Mouse (Mus musculus) kidney, embryonic 15.5 days (tissue): ENCODE measurements around the gene Gm7735. TPM values are rescaled to one million over a fixed set of nuclear protein-coding genes. Genes with fewer than 3 reads are reported as not detected.
"Not testable (repeated sequence)": the region's sequence is repeated elsewhere in the genome, so short reads cannot be mapped to it uniquely, and the experiment has no call there.

Source experiments
- ATAC-seq: fragments of 200-750 bp; cut with Nextera tagmentation; replicated peaks from 2 replicates; pipeline ENCODE4 v1.8.0; 2017; ENCODE audit warnings: moderate TSS enrichment; ENCODE audit not compliant: low FRiP score
- H3K27ac ChIP-seq: fragments of 300-500 bp; sonication (generic); 2 replicates; pipeline ENCODE4 v1.5.1; 2015; ENCODE audit warnings: mild to moderate bottlenecking, inconsistent platforms
- H3K27me3 ChIP-seq: fragments of 300-500 bp; sonication (generic); 2 replicates; pipeline ENCODE4 v1.6.1; 2015; ENCODE audit warnings: inconsistent platforms
- H3K36me3 ChIP-seq: fragments of 300-500 bp; sonication (generic); 2 replicates; pipeline ENCODE4 v1.6.1; 2015; ENCODE audit warnings: inconsistent platforms
- H3K4me1 ChIP-seq: fragments of 300-500 bp; sonication (generic); 2 replicates; pipeline ENCODE4 v1.6.1; 2015; ENCODE audit warnings: inconsistent platforms
- H3K4me2 ChIP-seq: fragments of 300-500 bp; sonication (generic); 2 replicates; pipeline ENCODE4 v1.6.1; 2015; ENCODE audit warnings: moderate library complexity, mild to moderate bottlenecking, inconsistent platforms
- H3K4me3 ChIP-seq: fragments of 300-500 bp; sonication (generic); replicated peaks from 2 replicates; pipeline ENCODE4 v1.5.1; 2015; ENCODE audit warnings: mild to moderate bottlenecking, inconsistent platforms
- H3K9ac ChIP-seq: fragments of 300-500 bp; sonication (generic); 2 replicates; pipeline ENCODE4 v1.6.1; 2015; ENCODE audit warnings: mild to moderate bottlenecking, inconsistent platforms
- H3K9me3 ChIP-seq: fragments of 300-500 bp; sonication (generic); replicated peaks from 2 replicates; pipeline ENCODE4 v1.6.1; 2016; ENCODE audit warnings: inconsistent platforms
- WGBS: fragments of 180-500 bp; shearing (Covaris S2); methylation state at CpG from one replicate; pipeline ENCODE4 v1.1.7; 2015; ENCODE audit warnings: mixed read lengths; 5-methylcytosine and 5-hydroxymethylcytosine counted together
- polyA plus RNA-seq: library from polyadenylated mRNA; unstranded; fragments of >200 nt; fragmentation: Nextera tagmentation; extraction: Ambion mirVana; gene quantifications from 2 replicates; pipeline ENCODE4 v1.2.1, GENCODE M21; 2015

Gene Gm7735
- polyA plus RNA-seq: not detected in 2 replicates

DNA sequence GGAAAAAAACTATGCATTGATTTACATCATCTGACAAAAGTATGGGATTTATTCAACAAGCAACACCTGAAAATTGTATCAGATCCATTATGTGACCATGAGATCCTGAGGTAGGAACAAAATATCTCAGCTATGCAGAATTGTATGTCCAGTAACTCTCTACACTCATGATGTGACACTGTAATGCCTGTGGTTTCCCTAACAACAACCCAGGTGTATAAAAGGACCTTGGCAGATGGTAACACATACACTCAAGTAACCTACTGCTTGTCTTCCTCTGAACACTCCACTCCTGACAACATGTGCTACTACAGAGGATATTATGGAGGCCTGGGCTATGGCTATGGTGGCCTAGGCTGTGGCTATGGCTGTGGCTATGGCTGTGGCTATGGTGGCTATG lies at the start of gene Gm7735:
TSS of gene Gm7735 (plus strand) at position 301 of the 400 bp plus-strand sequence.
- H3K4me2 ChIP-seq, H3K9me3 ChIP-seq, H3K36me3 ChIP-seq, ATAC-seq, H3K27ac ChIP-seq, H3K27me3 ChIP-seq, H3K4me3 ChIP-seq, H3K9ac ChIP-seq, H3K4me1 ChIP-seq: not testable (repeated sequence)

DNA sequence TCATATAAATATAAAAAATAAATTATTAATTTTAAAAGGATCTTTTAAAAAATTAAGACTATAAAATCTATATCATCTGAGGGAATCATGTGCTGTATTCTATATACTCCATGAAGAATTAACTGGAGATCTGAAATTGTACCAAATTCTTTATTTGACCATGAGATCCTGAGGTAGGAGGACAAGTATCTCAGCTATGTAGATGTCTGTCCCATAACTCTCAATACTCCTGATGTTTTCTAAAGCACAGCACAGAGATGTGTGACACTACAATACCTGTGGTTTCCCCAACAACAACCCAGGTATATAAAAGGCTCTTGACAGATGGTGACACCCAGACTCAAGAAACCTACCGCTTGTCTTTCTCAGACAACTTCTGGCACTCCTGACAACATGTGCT lies 28.7 kb upstream of the Gm7735 start, which contains the start of gene Gm6358:
TSS of gene Gm6358 (plus strand) at position 301 of the 400 bp plus-strand sequence.
- 97% methylated on average over 1 of the region's 1 CpGs for WGBS

DNA sequence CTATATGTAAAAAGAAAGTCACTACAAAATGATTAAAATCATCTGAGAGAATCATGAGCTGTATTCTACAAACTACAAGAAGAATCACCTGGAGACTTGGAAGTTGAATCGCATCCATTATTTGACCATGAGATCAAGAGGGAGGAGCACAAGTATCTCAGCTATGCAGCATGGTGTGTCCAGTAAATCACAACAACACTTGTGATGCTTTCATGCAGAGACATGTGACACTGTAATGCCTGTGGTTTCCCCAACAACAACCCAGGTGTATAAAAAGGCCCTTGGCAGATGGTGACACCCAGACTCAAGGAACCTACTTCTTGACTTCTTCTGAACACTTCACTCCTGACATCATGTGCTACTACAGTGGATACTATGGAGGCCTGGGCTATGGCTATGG lies 18.5 kb upstream of the Gm7735 start, which contains the start of gene Gm10061:
TSS of gene Gm10061 (plus strand) at position 301 of the 400 bp plus-strand sequence.
- Histone ChIP-seq H3K9ac (no peak within 1 kb of the TSS), H3K4me2 (no peak within 1 kb of the TSS), H3K36me3 (no peaks in the 10 kb centered on the region), H3K27me3 (no peaks in the 10 kb centered on the region), H3K9me3 (no peaks in the 10 kb centered on the region), H3K4me1 (no peaks in the 10 kb centered on the region), H3K4me3 (no peak within 1 kb of the TSS), H3K27ac (no peak within 1 kb of the TSS)
- WGBS: 100% methylated on average over 1 of the region's 1 CpGs
- no peak for ATAC-seq

More for the DNA sequence above, 28.7 kb upstream of the Gm7735 start, which contains the start of gene Gm6358:
- Histone ChIP-seq H3K27ac (no peak within 1 kb of the TSS), H3K4me1 (no peaks in the 10 kb centered on the region), H3K36me3 (no peaks in the 10 kb centered on the region), H3K9me3 (no peaks in the 10 kb centered on the region), H3K27me3 (no peaks in the 10 kb centered on the region), H3K9ac (no peak within 1 kb of the TSS), H3K4me3 (no peak within 1 kb of the TSS), H3K4me2 (no peak within 1 kb of the TSS)
- ATAC-seq: no peak

DNA sequence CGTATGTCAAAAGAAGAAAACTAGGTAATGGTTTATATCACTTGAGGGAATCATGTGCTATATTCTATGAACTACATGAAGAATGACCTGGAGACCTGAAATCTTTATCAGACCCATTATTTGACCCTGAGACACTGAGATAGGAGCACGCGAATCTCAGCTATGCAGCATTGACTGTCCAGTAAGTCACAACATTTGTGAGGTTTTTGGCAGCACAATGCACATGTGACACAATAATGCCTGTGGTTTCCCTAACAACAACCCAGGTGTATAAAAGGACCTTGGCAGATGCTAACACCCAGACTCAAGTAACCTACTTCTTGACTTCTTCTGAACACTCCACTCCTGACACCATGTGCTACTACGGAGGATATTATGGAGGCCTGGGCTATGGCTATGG lies 11.6 kb upstream of the Gm7735 start, which contains the start of gene Gm9789:
TSS of gene Gm9789 (plus strand) at position 301 of the 400 bp plus-strand sequence.
- no peak for ATAC-seq
- H3K4me3 ChIP-seq: no peak within 1 kb of the TSS
- H3K9ac ChIP-seq: no peak within 1 kb of the TSS
- no peak within 1 kb of the TSS for H3K27ac ChIP-seq
- H3K4me1 ChIP-seq: no peaks in the 10 kb centered on the region
- H3K36me3 ChIP-seq: no peaks in the 10 kb centered on the region
- no peaks in the 10 kb centered on the region for H3K27me3 ChIP-seq
- 87% methylated on average over 4 of the region's 4 CpGs for WGBS
- H3K4me2 ChIP-seq: no peak within 1 kb of the TSS
- no peaks in the 10 kb centered on the region for H3K9me3 ChIP-seq

DNA sequence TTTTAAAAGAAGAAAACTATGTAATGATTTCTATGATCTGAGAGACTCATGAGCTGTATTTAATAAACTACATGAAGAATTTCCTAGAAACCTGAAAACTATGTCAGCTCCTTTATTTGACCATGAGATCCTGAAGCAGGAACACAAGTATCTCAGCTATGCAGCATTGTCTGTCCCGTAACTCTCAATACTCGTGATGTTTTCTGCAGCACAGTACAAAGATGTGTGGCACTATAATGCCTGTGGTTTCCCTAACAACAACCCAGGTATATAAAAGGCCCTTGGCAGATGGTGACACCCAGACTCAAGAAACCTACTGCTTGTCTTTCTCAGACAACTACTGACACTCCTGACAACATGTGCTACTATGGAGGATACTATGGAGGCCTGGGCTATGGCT lies 5.1 kb downstream of the Gm7735 start, which contains the start of gene 1110057P08Rik:
TSS of gene 1110057P08Rik (plus strand) at position 301 of the 400 bp plus-strand sequence.
- WGBS: 83% methylated on average over 2 of the region's 2 CpGs
- Histone ChIP-seq H3K4me1 (no peaks in the 10 kb centered on the region), H3K36me3 (no peaks in the 10 kb centered on the region), H3K27me3 (no peaks in the 10 kb centered on the region), H3K9ac (no peak within 1 kb of the TSS), H3K4me3 (no peak within 1 kb of the TSS), H3K27ac (no peak within 1 kb of the TSS), H3K4me2 (no peak within 1 kb of the TSS), H3K9me3 (no peaks in the 10 kb centered on the region)
- ATAC-seq: no peak

- no peak overlapping the region for H3K27ac ChIP-seq
- H3K36me3 ChIP-seq: no peaks in the 10 kb centered on the region
- H3K4me3 ChIP-seq: no peak overlapping the region
- H3K9me3 ChIP-seq: no peaks in the 10 kb centered on the region
- no peak overlapping the region for H3K9ac ChIP-seq
- H3K4me1 ChIP-seq: no peaks in the 10 kb centered on the region
- ATAC-seq: no peak
- H3K27me3 ChIP-seq: no peaks in the 10 kb centered on the region
- H3K4me2 ChIP-seq: no peak overlapping the region
- 78% methylated on average over 4 of the region's 4 CpGs for WGBS
Measured at GRCm38 (mm10) chr16:89188621-89189020, 19.3 kb downstream of the Gm7735 start.

GRCm38 (mm10) chr16:89205561-89205960 lies 36.3 kb downstream of the Gm7735 start, which contains the start of gene Krtap20-2:
TSS of gene Krtap20-2 (plus strand) at chr16:89205861.
- Histone ChIP-seq H3K36me3 (no peaks in the 10 kb centered on the region), H3K4me1 (no peaks in the 10 kb centered on the region), H3K4me3 (no peak within 1 kb of the TSS), H3K27me3 (no peaks in the 10 kb centered on the region), H3K9ac (no peak within 1 kb of the TSS), H3K4me2 (no peak within 1 kb of the TSS), H3K9me3 (no peaks in the 10 kb centered on the region), H3K27ac (no peak within 1 kb of the TSS)
- no peak for ATAC-seq
- WGBS: 63% methylated on average over 1 of the region's 1 CpGs

Other genes starting within 250 kb of the Gm7735 start
- gene Krtap19-9b, start 237.2 kb upstream of the Gm7735 start, polyA plus RNA-seq: not detected in 2 replicates
- not detected in 2 replicates for gene Krtap16-3, start 206.6 kb upstream of the Gm7735 start, polyA plus RNA-seq
- gene Krtap22-2, start 158.7 kb upstream of the Gm7735 start, polyA plus RNA-seq: not detected in 2 replicates
- not detected in 2 replicates for gene Gm10229, start 154.2 kb upstream of the Gm7735 start, polyA plus RNA-seq
- not detected in 2 replicates for gene Krtap6-1, start 137.8 kb upstream of the Gm7735 start, polyA plus RNA-seq
- not detected in 2 replicates for gene Gm10228, start 128.0 kb upstream of the Gm7735 start, polyA plus RNA-seq
- gene Krtap6-5, start 121.6 kb upstream of the Gm7735 start, polyA plus RNA-seq: not detected in 2 replicates
- not detected in 2 replicates for gene 1110025L11Rik, start 105.5 kb upstream of the Gm7735 start, polyA plus RNA-seq
- gene Krtap6-3, start 85.5 kb upstream of the Gm7735 start, polyA plus RNA-seq: not detected in 2 replicates
- gene Gm6358, start 28.6 kb upstream of the Gm7735 start, polyA plus RNA-seq: not detected in 2 replicates
- gene Gm10061, start 18.4 kb upstream of the Gm7735 start, polyA plus RNA-seq: not detected in 2 replicates
- not detected in 2 replicates for gene Gm9789, start 11.5 kb upstream of the Gm7735 start, polyA plus RNA-seq
- not detected in 2 replicates for gene 1110057P08Rik, start 5.2 kb downstream of the Gm7735 start, polyA plus RNA-seq
- gene Krtap20-2, start 36.4 kb downstream of the Gm7735 start, polyA plus RNA-seq: not detected in 2 replicates
- not detected in 2 replicates for gene Krtap21-1, start 234.4 kb downstream of the Gm7735 start, polyA plus RNA-seq